Mouse (Mus musculus) CH12.LX (cell line): ENCODE measurements around the gene Slc22a16. TPM values are rescaled to one million over a fixed set of nuclear protein-coding genes. Genes with fewer than 3 reads are reported as not detected.

ENCODE experiments used
- DNase-seq: peaks from one replicate; pipeline ENCODE4 v3.0.0-alpha.2; 2013; ENCODE audit errors: extremely low read depth
- H3K27ac ChIP-seq: 2 replicates; pipeline ENCODE4 v1.5.1; 2012; ENCODE audit warnings: low read depth, mild to moderate bottlenecking, control low read depth, moderate library complexity; ENCODE audit not compliant: insufficient read depth
- H3K27me3 ChIP-seq: replicated peaks from 2 replicates; pipeline ENCODE3; 2012; ENCODE audit warnings: inconsistent platforms
- H3K36me3 ChIP-seq, 2 experiments: replicated peaks in 1 of 2; 2 replicates each; pipeline versions ENCODE3 to v1.6.1; 2012; ENCODE audit warnings: inconsistent platforms in 1 of 2, low read length in 1 of 2, mild to moderate bottlenecking in 1 of 2, mixed read lengths in 1 of 2, moderate library complexity in 1 of 2; ENCODE audit not compliant: control insufficient read depth in 1 of 2, insufficient read depth in 1 of 2
- H3K4me1 ChIP-seq, 2 experiments: 2 replicates each; pipeline ENCODE4 v1.6.1; 2012; ENCODE audit warnings: inconsistent platforms in 1 of 2, moderate library complexity in 1 of 2; ENCODE audit not compliant: insufficient read depth in 2 of 2, control insufficient read depth in 1 of 2
- H3K4me2 ChIP-seq: 2 replicates; pipeline ENCODE4 v1.6.1; 2012; ENCODE audit warnings: low read depth, mild to moderate bottlenecking, control low read depth; ENCODE audit not compliant: poor library complexity, insufficient read depth, severe bottlenecking
- H3K4me3 ChIP-seq, 3 experiments: fragments of 150-350 bp in 1 of 3; sonication (generic) in 1 of 3; replicated peaks in 1 of 3; 2 replicates each; pipeline versions ENCODE3 to v1.5.1; 2011 to 2012; ENCODE audit warnings: low read depth in 2 of 3, low read length in 2 of 3, mild to moderate bottlenecking in 2 of 3, moderate library complexity in 2 of 3, control low read depth in 1 of 3, improper control_type of control experiment in 1 of 3, inconsistent platforms in 1 of 3, mixed read lengths in 1 of 3; ENCODE audit not compliant: poor library complexity in 1 of 3
- H3K79me2 ChIP-seq: replicated peaks from 2 replicates; pipeline ENCODE4 v1.6.1; 2012; ENCODE audit warnings: mild to moderate bottlenecking, moderate library complexity; ENCODE audit not compliant: control insufficient read depth, poor library complexity, insufficient read depth, severe bottlenecking; ENCODE audit errors: extremely low read depth
- H3K9ac ChIP-seq: 2 replicates; pipeline ENCODE4 v1.6.1; 2012; ENCODE audit warnings: low read depth, mild to moderate bottlenecking, control low read depth, moderate library complexity; ENCODE audit not compliant: insufficient read depth
- H3K9me3 ChIP-seq: replicated peaks from 2 replicates; pipeline ENCODE3; 2012; ENCODE audit warnings: low read length, inconsistent platforms, mixed read lengths
- BHLHE40 ChIP-seq: IDR thresholded peaks from 2 replicates; pipeline ENCODE4 v1.6.1; 2011; ENCODE audit warnings: mild to moderate bottlenecking, low read depth, low read length, improper control_type of control experiment
- CHD1 ChIP-seq: IDR thresholded peaks from 2 replicates; pipeline ENCODE4 v1.6.1; 2012; ENCODE audit warnings: low read depth, low read length, improper control_type of control experiment, inconsistent platforms
- CHD2 ChIP-seq: IDR thresholded peaks from 2 replicates; pipeline ENCODE4 v1.6.1; 2011; ENCODE audit warnings: low read length, improper control_type of control experiment
- CTCF ChIP-seq, 2 experiments: IDR thresholded peaks in 1 of 2; conservative IDR thresholded peaks in 1 of 2; 2 replicates each; pipeline ENCODE4 v1.5.1; 2011 to 2012; ENCODE audit warnings: low read depth in 2 of 2, low read length in 2 of 2, improper control_type of control experiment in 1 of 2, inconsistent platforms in 1 of 2, mild to moderate bottlenecking in 1 of 2, moderate library complexity in 1 of 2
- ELF1 ChIP-seq: IDR thresholded peaks from 2 replicates; pipeline ENCODE4 v1.6.1; 2014; ENCODE audit warnings: low read depth, mild to moderate bottlenecking, inconsistent platforms, low read length, improper control_type of control experiment
- EP300 ChIP-seq: IDR thresholded peaks from 2 replicates; pipeline ENCODE4 v1.6.1; 2011; ENCODE audit warnings: low read length, improper control_type of control experiment
- GABPA ChIP-seq: IDR thresholded peaks from 2 replicates; pipeline ENCODE4 v1.6.1; 2012; ENCODE audit warnings: low read depth, low read length, improper control_type of control experiment, inconsistent platforms; ENCODE audit not compliant: insufficient replicate concordance
- HCFC1 ChIP-seq: IDR thresholded peaks from 2 replicates; pipeline ENCODE4 v1.6.1; 2012; ENCODE audit warnings: low read depth, mild to moderate bottlenecking, inconsistent platforms, low read length, improper control_type of control experiment
- IRF4 ChIP-seq: IDR thresholded peaks from 2 replicates; pipeline ENCODE4 v1.6.1; 2014; ENCODE audit warnings: low read depth, mild to moderate bottlenecking, inconsistent platforms, low read length, improper control_type of control experiment
- JUN ChIP-seq: IDR thresholded peaks from 2 replicates; pipeline ENCODE4 v1.6.1; 2011; ENCODE audit warnings: low read depth, mild to moderate bottlenecking, low read length, improper control_type of control experiment, moderate library complexity; ENCODE audit not compliant: insufficient read depth
- KAT2A ChIP-seq: IDR thresholded peaks from 2 replicates; pipeline ENCODE4 v1.6.1; 2012; ENCODE audit warnings: low read length, improper control_type of control experiment, inconsistent platforms; ENCODE audit not compliant: insufficient replicate concordance
- MAFK ChIP-seq: IDR thresholded peaks from 2 replicates; pipeline ENCODE4 v1.6.1; 2011; ENCODE audit warnings: low read length, improper control_type of control experiment; ENCODE audit not compliant: insufficient replicate concordance
- MAX ChIP-seq: IDR thresholded peaks from 2 replicates; pipeline ENCODE4 v1.6.1; 2011; ENCODE audit warnings: low read length, improper control_type of control experiment
- MAZ ChIP-seq: IDR thresholded peaks from 2 replicates; pipeline ENCODE4 v1.6.1; 2012; ENCODE audit warnings: low read depth, mild to moderate bottlenecking, inconsistent platforms, low read length, improper control_type of control experiment, moderate library complexity
- MEF2A ChIP-seq: IDR thresholded peaks from 2 replicates; pipeline ENCODE4 v1.6.1; 2014; ENCODE audit warnings: low read depth, mild to moderate bottlenecking, inconsistent platforms, low read length, improper control_type of control experiment, borderline replicate concordance
- MXI1 ChIP-seq: IDR thresholded peaks from 2 replicates; pipeline ENCODE4 v1.6.1; 2011; ENCODE audit warnings: mild to moderate bottlenecking, low read depth, low read length, improper control_type of control experiment
- MYC ChIP-seq: IDR thresholded peaks from 2 replicates; pipeline ENCODE4 v1.6.1; 2011; ENCODE audit warnings: low read depth, mild to moderate bottlenecking, improper control_type of control experiment, low read length
- NELFE ChIP-seq: IDR thresholded peaks from 2 replicates; pipeline ENCODE4 v1.6.1; 2011; ENCODE audit warnings: low read depth, low read length, improper control_type of control experiment
- NRF1 ChIP-seq: IDR thresholded peaks from 2 replicates; pipeline ENCODE4 v1.6.1; 2014; ENCODE audit warnings: low read depth, mild to moderate bottlenecking, inconsistent platforms, low read length, improper control_type of control experiment, moderate library complexity
- POLR2AphosphoS2 ChIP-seq: IDR thresholded peaks from 2 replicates; pipeline ENCODE4 v1.6.1; 2011; ENCODE audit warnings: low read depth, low read length, improper control_type of control experiment
- RAD21 ChIP-seq: IDR thresholded peaks from 2 replicates; pipeline ENCODE4 v1.6.1; 2011; ENCODE audit warnings: low read depth, mild to moderate bottlenecking, low read length, improper control_type of control experiment, moderate library complexity
- RCOR1 ChIP-seq: conservative IDR thresholded peaks from 2 replicates; pipeline ENCODE4 v1.6.1; 2012; ENCODE audit warnings: low read depth, mild to moderate bottlenecking, inconsistent platforms, low read length, improper control_type of control experiment
- SIN3A ChIP-seq: IDR thresholded peaks from 2 replicates; pipeline ENCODE4 v1.6.1; 2012; ENCODE audit warnings: low read length, improper control_type of control experiment, inconsistent platforms
- SMC3 ChIP-seq: IDR thresholded peaks from 2 replicates; pipeline ENCODE4 v1.6.1; 2011; ENCODE audit warnings: low read depth, low read length, improper control_type of control experiment
- USF1 ChIP-seq: IDR thresholded peaks from 2 replicates; pipeline ENCODE4 v1.6.1; 2014; ENCODE audit warnings: low read depth, mild to moderate bottlenecking, inconsistent platforms, low read length, improper control_type of control experiment
- ZC3H11A ChIP-seq: IDR thresholded peaks from 2 replicates; pipeline ENCODE4 v1.6.1; 2012; ENCODE audit warnings: low read depth, mild to moderate bottlenecking, inconsistent platforms, low read length, improper control_type of control experiment
- ZMIZ1 ChIP-seq: IDR thresholded peaks from 2 replicates; pipeline ENCODE4 v1.6.1; 2012; ENCODE audit warnings: low read depth, mild to moderate bottlenecking, inconsistent platforms, low read length, improper control_type of control experiment
- ZNF384 ChIP-seq: IDR thresholded peaks from 2 replicates; pipeline ENCODE4 v1.6.1; 2012; ENCODE audit warnings: low read depth, low read length, improper control_type of control experiment, inconsistent platforms
- dilution Hi-C: fragments of 300-500 bp; cut with MboI; formaldehyde crosslinking; loops from 2 replicates; pipeline ENCODE4 v1.14.3; 2020; ENCODE audit warnings: low sequenced_read_pairs; ENCODE audit not compliant: extremely low pct_unique_long_range_greater_than_20kb, extremely low pct_ligation_motif_present
- in situ Hi-C: fragments of 300-500 bp; cut with MboI; formaldehyde crosslinking; loops from 3 replicates; pipeline ENCODE4 v1.14.3; 2019; ENCODE audit warnings: low sequenced_read_pairs, low pct_ligation_motif_present, low pct_unique_long_range_greater_than_20kb, mixed read lengths
- polyA plus RNA-seq: library from polyadenylated mRNA; unstranded; fragments of >175 nt; gene quantifications from 2 replicates; pipeline ENCODE4 v1.2.1, GENCODE M21; 2012; ENCODE audit warnings: low read depth; ENCODE audit not compliant: insufficient read length
- total RNA-seq, 2 experiments: library from RNA; depleted of rRNA; stranded (reverse); fragments of 300-350 nt in 1 of 2; fragments of >200 nt in 1 of 2; gene quantifications; 2 replicates each; pipeline ENCODE4 v1.2.3; 2012 to 2014

Slc22a16 gene
- total and polyA plus RNA-seq, 3 experiments, result not detected

- peak; percentile 6 for DNase-seq
- in situ Hi-C loops, result no loop called here
Measured at GRCm38 (mm10) chr10:40575912-40576634, 5.9 kb downstream of the Slc22a16 start.

GRCm38 (mm10) chr10:40583584-40584255, 13.6 kb downstream of the Slc22a16 start:
- Histone ChIP-seq H3K4me3 (no peak overlapping the region), H3K4me1 (no peaks in the 10 kb centered on the region), H3K4me2 (no peak overlapping the region), H3K27me3 (no peaks in the 10 kb centered on the region), H3K9me3 (no peaks in the 10 kb centered on the region), H3K79me2 (no peaks in the 10 kb centered on the region), H3K9ac (no peak overlapping the region), H3K36me3 (no peaks in the 10 kb centered on the region), H3K27ac (no peak overlapping the region)
- dilution Hi-C loops, result no loop called here
- DNase-seq, result peak; percentile 42
- peak; percentile 34; the same call in 1 of the 2 replicates for TF ChIP-seq ZNF384
- TF ChIP-seq SIN3A, result no peak
- no peak for TF ChIP-seq BHLHE40
- no peak for TF ChIP-seq GABPA
- TF ChIP-seq MYC, result no peak
- no peak for TF ChIP-seq NELFE
- TF ChIP-seq ZC3H11A, result no peak
- TF ChIP-seq IRF4, result no peak
- TF ChIP-seq CTCF (conservative IDR thresholded peaks at IDR 0.05 in 1 of 2, IDR thresholded peaks at IDR 0.05 in 1 of 2; ENCODE audit: low read depth in 2 of 2, low read length in 2 of 2), result peak; percentile 31 to 53; a peak in 3 of 4 replicates
- TF ChIP-seq JUN, result no peak
- no peak for TF ChIP-seq NRF1
- TF ChIP-seq RAD21, result peak; percentile 35
- no peak for TF ChIP-seq POLR2AphosphoS2
- TF ChIP-seq USF1, result no peak
- no peak for TF ChIP-seq MEF2A
- no peak for TF ChIP-seq CHD2
- TF ChIP-seq MAX, result no peak
- TF ChIP-seq SMC3, result peak; percentile 24
- no peak for TF ChIP-seq HCFC1
- TF ChIP-seq EP300, result no peak
- TF ChIP-seq ZMIZ1, result no peak
- no peak for TF ChIP-seq MAZ
- in situ Hi-C loops, result no loop called here

More at GRCm38 (mm10) chr10:40575912-40576634, 5.9 kb downstream of the Slc22a16 start:
- H3K27ac ChIP-seq, result no peak overlapping the region
- no peaks in the 10 kb centered on the region for H3K9me3 ChIP-seq
- H3K4me2 ChIP-seq, result no peak overlapping the region
- TF ChIP-seq HCFC1 (no peak), ELF1 (no peak), MAFK (no peak), BHLHE40 (no peak), EP300 (no peak), MXI1 (no peak), NELFE (no peak), SMC3 (no peak), KAT2A (no peak), RCOR1 (no peak), MAZ (no peak), CHD1 (no peak)
- H3K79me2 ChIP-seq, result no peaks in the 10 kb centered on the region
- H3K4me3 ChIP-seq, result no peak overlapping the region
- peaks cover 0 to 5% of the 10 kb centered on the region in 2 experiments; a peak in 2 of 4 replicates for H3K4me1 ChIP-seq
- no peak overlapping the region for H3K9ac ChIP-seq
- dilution Hi-C loops, result no loop called here
- H3K36me3 ChIP-seq, result no peaks in the 10 kb centered on the region
- no peaks in the 10 kb centered on the region for H3K27me3 ChIP-seq
